ENCODE assay signal across 9 mouse cellular contexts in the genomic region with DNA sequence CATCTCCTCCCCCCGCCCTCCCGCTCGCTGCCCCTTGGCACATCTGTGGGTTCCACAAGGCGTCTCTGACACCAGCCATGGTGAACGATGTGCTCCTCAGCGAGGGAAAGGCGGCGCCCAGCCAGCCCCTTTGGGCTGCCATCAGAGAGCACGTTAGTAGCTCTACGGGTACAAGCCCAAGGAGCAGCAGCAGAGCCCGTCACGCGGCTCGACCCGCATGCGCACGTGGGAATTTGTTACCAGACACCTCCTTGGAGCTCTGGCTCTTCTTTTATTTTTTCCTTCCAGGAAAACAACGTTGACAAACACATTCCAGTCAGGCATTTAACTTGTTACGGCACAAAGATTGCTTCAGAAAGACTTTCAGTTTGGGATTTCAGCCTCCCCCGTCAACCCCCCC. TPM values are rescaled to one million over a fixed set of nuclear protein-coding genes. Genes with fewer than 3 reads are reported as not detected.
A peak's percentile ranks its signal among the peaks of the same experiment; 100 is the strongest.
DNase-seq lines count a peak whose midpoint lies in the region.
"Had no signal": no experiment of that assay in that cellular context is flagged by ENCODE, and none has a peak within 500 bp of the region (broad histone marks: within the 10 kb centered on the region; RNA-seq: fewer than 3 reads in every experiment).

No protein-coding gene starts in this region.

- DNase-seq in adrenal gland, adult 2 months: peak; percentile 60
- DNase-seq in adrenal gland, adult 8-10 months: no peak
- DNase-seq in right cerebral cortex, adult 18-20 months: peak; percentile 47
- no peak for DNase-seq in right cerebral cortex, postnatal 4 days
- peak; percentile 76 to 88 for DNase-seq in kidney, postnatal 25 days
- peak; percentile 70 for DNase-seq in testis, postnatal 10 days (ENCODE audit: low spot score)
- DNase-seq in Muller cell, postnatal 12 days (ENCODE audit: inconsistent ontology term): no peak
- no peak for DNase-seq in layer of hippocampus, postnatal 36 days

RNA-seq across cellular contexts. Expression of a gene that starts 23.0 kb away (rescaled TPM):
- 10 to 100 TPM; 32.9 to 44.8 TPM for total RNA-seq in adrenal gland, adult 2 months (2021)
- 41.2 and 44.0 TPM in 2 replicates for polyA plus RNA-seq in adrenal gland, adult 2 months (2012; rRNA removed)
- 10 to 100 TPM; 38.8 to 62.5 (median 51.0) TPM for total RNA-seq in adrenal gland, adult 8-10 months (2022)
- 100 to 1,000 TPM in 1 of 2 experiments, 10 to 100 TPM in 1; 93.6 to 102 TPM for total RNA-seq in layer of hippocampus, postnatal 36 days (2021)
- polyA plus RNA-seq: erythroblast, embryonic 14.5 days had no signal

RNA-seq across cellular contexts. Expression of a gene that starts 53.7 kb away (rescaled TPM):
- total RNA-seq in adrenal gland, adult 2 months (2021): 1 to 10 TPM; 1.6 to 2.2 TPM
- 3.1 TPM in 2 replicates for polyA plus RNA-seq in adrenal gland, adult 2 months (2012; rRNA removed)
- 1 to 10 TPM; 3.2 to 6.1 (median 4.6) TPM for total RNA-seq in adrenal gland, adult 8-10 months (2022)
- 100 to 1,000 TPM; 310 to 313 TPM for total RNA-seq in layer of hippocampus, postnatal 36 days (2021)
- polyA plus RNA-seq: erythroblast, embryonic 14.5 days had no signal

Comparison
In these comparisons a context has a peak if more than half of its experiments do, and no peak if none do; other contexts are left out.
1. DNase-seq: peak in adrenal gland, adult 2 months (single experiment), right cerebral cortex, adult 18-20 months (single experiment), kidney, postnatal 25 days (2 of 2) and testis, postnatal 10 days (single experiment); none in adrenal gland, adult 8-10 months (single experiment), right cerebral cortex, postnatal 4 days (single experiment), Muller cell, postnatal 12 days (single experiment) and layer of hippocampus, postnatal 36 days (0 of 2).
2. RNA of a gene that starts 53.7 kb away (total RNA-seq): 310 to 313 TPM in layer of hippocampus, postnatal 36 days; 3.2 to 6.1 TPM in adrenal gland, adult 8-10 months and 1.6 to 2.2 TPM in adrenal gland, adult 2 months; every median in the first group is over 10 times any median in the second.